Mouse (Mus musculus) C2C12 (cell line): ENCODE measurements around the gene Pknox1. TPM values are rescaled to one million over a fixed set of nuclear protein-coding genes. Genes with fewer than 3 reads are reported as not detected.

ENCODE experiments used
- H3K27me3 ChIP-seq: one replicate; pipeline ENCODE4 v1.6.1; 2011; ENCODE audit not compliant: control insufficient read depth, insufficient read depth, insufficient read length
- H3K36me3 ChIP-seq: one replicate; pipeline ENCODE4 v1.6.1; 2011; ENCODE audit not compliant: control insufficient read depth, insufficient read depth
- H3K4me3 ChIP-seq: one replicate; pipeline ENCODE4 v1.5.1; 2011; ENCODE audit warnings: mild to moderate bottlenecking, control low read depth; ENCODE audit not compliant: poor library complexity, insufficient read depth, severe bottlenecking
- H3K79me2 ChIP-seq: one replicate; pipeline ENCODE4 v1.6.1; 2011; ENCODE audit not compliant: control insufficient read depth, insufficient read depth
- H3K79me3 ChIP-seq: one replicate; pipeline ENCODE4 v1.6.1; 2011; ENCODE audit warnings: low read depth, control low read depth
- H3ac ChIP-seq: one replicate; pipeline ENCODE3; 2011; ENCODE audit warnings: low read depth; ENCODE audit not compliant: control insufficient read depth, insufficient read length
- CEBPB ChIP-seq: IDR thresholded peaks from one replicate; pipeline ENCODE4 v1.6.1; 2011; ENCODE audit warnings: low read depth, mild to moderate bottlenecking, control low read depth, moderate library complexity
- CTCF ChIP-seq: IDR thresholded peaks from one replicate; pipeline ENCODE4 v1.5.1; 2011; ENCODE audit not compliant: control insufficient read depth, insufficient read depth, insufficient read length
- FOSL1 ChIP-seq: IDR thresholded peaks from one replicate; pipeline ENCODE4 v1.8.0; 2011; ENCODE audit warnings: mild to moderate bottlenecking, low read length; ENCODE audit not compliant: poor library complexity, insufficient read depth, severe bottlenecking
- MAX ChIP-seq: IDR thresholded peaks from one replicate; pipeline ENCODE4 v1.6.1; 2011; ENCODE audit warnings: mild to moderate bottlenecking, control low read depth
- MYOD1 ChIP-seq: IDR thresholded peaks from one replicate; pipeline ENCODE4 v1.6.1; 2011; ENCODE audit warnings: low read depth; ENCODE audit not compliant: control insufficient read depth, insufficient read length
- MYOG ChIP-seq: IDR thresholded peaks from one replicate; pipeline ENCODE4 v1.6.1; 2011; ENCODE audit not compliant: control insufficient read depth, insufficient read length; ENCODE audit errors: extremely low read depth
- USF1 ChIP-seq: IDR thresholded peaks from one replicate; pipeline ENCODE4 v1.6.1; 2011; ENCODE audit warnings: low read depth, mild to moderate bottlenecking, control low read depth, moderate library complexity
- polyA plus RNA-seq: library from polyadenylated mRNA; unstranded; fragments of >200 nt; fragmentation: generic; extraction: Trizol; gene quantifications from one replicate; pipeline ENCODE4 v1.2.1, GENCODE M21; 2012; ENCODE audit warnings: missing spikeins

Pknox1 gene
- polyA plus RNA-seq, 1 experiment, result 13.6 TPM

DNA sequence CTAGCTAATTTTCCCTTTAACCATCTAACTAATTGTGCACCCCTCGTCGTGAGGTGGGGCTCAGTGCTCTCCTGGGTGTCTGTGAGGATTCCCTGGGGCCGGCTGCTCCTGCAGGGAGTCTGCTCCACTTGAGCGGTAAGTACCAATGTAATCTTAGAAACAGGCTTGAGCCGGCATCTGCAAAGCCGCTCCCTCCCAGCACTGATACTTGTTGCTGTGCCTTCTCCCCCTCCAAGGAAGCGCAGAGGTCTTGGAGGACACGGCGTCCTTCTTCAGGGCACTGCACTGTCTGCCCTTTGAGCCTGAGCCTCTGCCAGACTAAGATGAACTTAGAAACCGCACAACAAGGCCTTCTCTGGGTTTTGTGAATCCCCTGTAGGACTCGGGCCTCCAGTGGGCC is 26.3 kb downstream of the Pknox1 start:
- Histone ChIP-seq H3K36me3 (peaks cover 7% of the 10 kb centered on the region), H3K27me3 (no peaks in the 10 kb centered on the region), H3K79me2 (no peaks in the 10 kb centered on the region), H3K4me3 (no peak overlapping the region), H3K79me3 (no peaks in the 10 kb centered on the region), H3ac (no peak overlapping the region)
- no peak for TF ChIP-seq CTCF
- no peak for TF ChIP-seq CEBPB
- no peak for TF ChIP-seq FOSL1
- TF ChIP-seq MYOG, result no peak
- no peak for TF ChIP-seq MAX
- no peak for TF ChIP-seq USF1
- TF ChIP-seq MYOD1, result no peak

DNA sequence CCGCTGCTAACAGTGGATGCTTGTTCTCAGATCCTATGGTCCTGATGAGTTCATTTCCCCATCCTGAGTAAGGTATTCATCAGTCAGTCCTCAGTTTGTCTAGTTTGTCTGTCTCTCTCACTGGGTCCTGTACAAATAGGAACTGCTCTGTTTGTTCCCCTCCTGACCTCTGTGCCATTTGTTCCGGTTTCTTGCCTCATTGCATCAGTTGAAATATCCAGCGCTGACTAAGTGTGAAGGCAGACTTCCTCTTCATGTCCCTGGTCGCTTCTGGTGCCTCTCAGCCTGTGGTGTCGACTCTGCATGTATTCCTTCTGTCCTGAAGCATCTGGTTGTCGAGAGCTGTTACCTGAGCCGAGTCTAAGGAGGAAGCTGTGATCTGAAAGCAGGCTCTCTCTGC is 30.1 kb downstream of the Pknox1 start:
- Histone ChIP-seq H3K79me3 (no peaks in the 10 kb centered on the region), H3K4me3 (no peak overlapping the region), H3ac (no peak overlapping the region), H3K27me3 (no peaks in the 10 kb centered on the region), H3K36me3 (peaks cover under 1% of the 10 kb centered on the region), H3K79me2 (no peaks in the 10 kb centered on the region)
- TF ChIP-seq MAX, result no peak
- TF ChIP-seq MYOG, result no peak
- TF ChIP-seq CEBPB, result no peak
- no peak for TF ChIP-seq USF1
- TF ChIP-seq MYOD1, result no peak
- TF ChIP-seq CTCF, result no peak
- no peak for TF ChIP-seq FOSL1

DNA sequence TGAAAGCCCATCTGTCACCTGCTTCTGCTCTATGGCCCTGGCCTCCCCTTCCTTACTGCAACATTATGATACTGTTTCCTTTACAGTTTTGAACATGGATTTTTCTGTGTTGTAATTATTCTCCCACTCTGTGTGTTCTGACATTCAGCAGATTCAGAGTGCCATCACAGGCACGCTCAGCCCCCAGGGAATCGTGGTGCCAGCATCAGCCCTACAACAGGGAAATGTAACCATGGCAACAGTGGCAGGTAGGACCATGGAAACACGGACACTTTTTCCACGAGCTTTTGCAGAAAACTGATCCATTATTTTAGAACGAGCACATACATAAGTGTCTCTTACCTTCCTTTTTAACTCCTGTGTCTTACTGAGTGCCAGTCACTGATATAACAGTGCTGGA is 30.5 kb downstream of the Pknox1 start:
- Histone ChIP-seq H3K36me3 (no peaks in the 10 kb centered on the region), H3K79me2 (no peaks in the 10 kb centered on the region), H3K27me3 (no peaks in the 10 kb centered on the region), H3K4me3 (no peak overlapping the region), H3ac (no peak overlapping the region), H3K79me3 (no peaks in the 10 kb centered on the region)
- no peak for TF ChIP-seq CTCF
- TF ChIP-seq MAX, result no peak
- TF ChIP-seq FOSL1, result no peak
- no peak for TF ChIP-seq MYOG
- TF ChIP-seq CEBPB, result no peak

DNA sequence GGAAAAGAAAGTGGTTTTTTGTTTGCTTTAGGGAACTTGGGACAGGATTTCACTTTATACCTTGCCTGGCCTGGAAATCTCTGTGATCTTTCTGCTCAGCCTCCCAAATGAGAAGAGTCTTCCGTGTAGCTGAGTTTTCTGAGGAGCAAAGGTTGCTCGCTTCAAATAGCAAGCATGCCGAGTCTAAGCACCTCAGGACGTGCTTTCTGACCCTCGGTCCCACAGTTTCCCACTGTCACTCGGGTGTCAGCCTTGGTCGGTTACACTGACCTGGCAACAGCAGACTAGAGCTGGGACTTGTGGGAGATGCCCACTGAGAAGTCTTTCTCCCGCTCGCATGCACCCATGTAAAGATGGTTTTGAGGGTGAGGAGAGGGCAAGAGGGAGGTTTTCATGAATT is 33.4 kb downstream of the Pknox1 start:
- TF ChIP-seq CTCF, result no peak
- TF ChIP-seq USF1, result no peak
- no peak for TF ChIP-seq CEBPB
- no peak for TF ChIP-seq FOSL1
- TF ChIP-seq MYOD1, result no peak
- no peak for TF ChIP-seq MAX
- TF ChIP-seq MYOG, result no peak
- no peak overlapping the region for H3K4me3 ChIP-seq
- no peaks in the 10 kb centered on the region for H3K27me3 ChIP-seq
- H3K36me3 ChIP-seq, result no peaks in the 10 kb centered on the region
- no peaks in the 10 kb centered on the region for H3K79me3 ChIP-seq
- no peaks in the 10 kb centered on the region for H3K79me2 ChIP-seq
- no peak overlapping the region for H3ac ChIP-seq

DNA sequence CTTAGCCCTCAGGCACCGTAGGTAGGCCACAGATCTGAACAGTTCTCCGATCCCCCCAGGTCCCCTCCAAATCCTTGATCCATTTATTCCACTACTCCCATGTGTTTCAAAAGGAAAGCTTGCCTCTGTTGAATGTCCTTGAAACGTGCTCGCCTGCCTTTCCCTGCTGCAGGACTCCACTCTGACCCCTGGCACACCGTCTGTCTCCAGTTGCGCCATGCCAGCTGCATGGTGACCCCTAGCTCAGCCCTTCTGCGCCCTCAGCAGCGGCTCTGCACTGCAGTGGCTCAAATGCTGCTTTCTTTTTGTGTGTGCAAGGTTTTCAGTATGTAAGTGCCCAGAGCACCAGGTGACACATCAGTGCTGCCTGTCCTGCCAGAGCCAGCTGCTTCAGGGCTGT is 34.1 kb downstream of the Pknox1 start:
- no peak overlapping the region for H3K4me3 ChIP-seq
- TF ChIP-seq FOSL1 (no peak), CEBPB (no peak), CTCF (no peak), MYOD1 (no peak)
- H3K36me3 ChIP-seq, result peaks cover 5% of the 10 kb centered on the region
- no peaks in the 10 kb centered on the region for H3K79me2 ChIP-seq
- H3K27me3 ChIP-seq, result no peaks in the 10 kb centered on the region
- no peak overlapping the region for H3ac ChIP-seq
- H3K79me3 ChIP-seq, result no peaks in the 10 kb centered on the region

DNA sequence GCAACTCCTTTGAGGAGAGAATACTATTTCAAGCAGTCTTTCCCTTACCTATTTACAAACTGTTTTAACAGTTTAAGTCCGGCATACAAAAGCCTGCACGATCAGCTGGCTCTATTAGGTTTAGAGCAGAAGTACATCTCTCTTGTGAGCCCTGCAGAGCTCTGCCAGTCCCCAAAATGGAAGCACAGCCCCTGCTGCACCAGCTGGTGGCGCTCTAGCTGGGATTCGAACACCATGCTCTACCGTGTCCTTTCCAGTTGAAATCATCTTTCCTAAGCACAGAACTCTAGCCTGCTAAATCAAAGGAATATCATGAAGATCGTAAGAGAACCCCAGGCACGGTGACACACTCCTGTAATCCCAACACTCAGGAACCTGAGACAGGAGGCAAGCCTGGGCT is 41.9 kb downstream of the Pknox1 start:
- Histone ChIP-seq H3K79me3 (no peaks in the 10 kb centered on the region), H3K4me3 (no peak overlapping the region), H3K27me3 (no peaks in the 10 kb centered on the region), H3K36me3 (peaks cover 21% of the 10 kb centered on the region), H3K79me2 (no peaks in the 10 kb centered on the region), H3ac (no peak overlapping the region)
- TF ChIP-seq MYOD1 (no peak), CEBPB (no peak), MYOG (no peak), FOSL1 (no peak), USF1 (no peak), CTCF (no peak), MAX (no peak)
